Mouse (Mus musculus): ENCODE data around the gene Jak2.

DNA sequence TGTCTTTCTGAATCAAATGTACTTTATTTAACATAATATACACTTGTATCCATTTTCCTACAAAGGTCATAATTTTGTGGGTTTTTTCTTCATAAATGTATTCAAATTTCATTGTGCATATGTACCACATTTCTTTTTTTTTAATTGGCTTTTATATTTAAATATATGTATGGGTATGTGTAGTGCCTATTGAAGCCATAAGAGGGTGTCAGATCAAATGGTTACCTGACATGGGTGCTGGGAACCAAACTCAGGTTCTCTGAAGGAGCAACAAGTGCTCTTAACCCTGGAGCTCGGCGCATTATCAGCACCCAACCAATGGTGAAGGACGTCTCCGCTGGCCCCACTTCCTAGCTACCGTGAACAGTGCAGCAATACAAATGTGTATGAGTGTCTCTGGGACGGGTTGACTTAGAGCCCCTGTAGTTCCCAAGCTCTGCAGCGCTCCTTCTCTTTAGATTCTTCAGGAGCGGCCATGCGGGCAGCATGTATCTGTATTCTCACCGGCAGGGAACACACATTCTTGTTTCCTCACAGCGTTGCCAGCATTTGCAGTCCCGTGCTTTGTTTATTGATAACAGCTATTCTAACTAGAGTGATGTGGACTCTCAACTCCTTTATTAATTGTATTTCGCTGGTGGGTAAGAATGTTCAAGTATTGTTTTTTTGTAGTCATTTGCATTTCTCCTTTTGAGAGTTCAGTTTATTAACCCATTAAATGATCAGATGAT is 75.4 kb downstream of the Jak2 start:
- TF ChIP-seq TAL1 (IDR thresholded peaks at IDR 0.05; ENCODE audit: low read length) = no peak
- TF ChIP-seq GATA1 (IDR thresholded peaks at IDR 0.05; ENCODE audit: low read length) = no peak
